Mouse (Mus musculus) liver, embryonic 12.5 days (tissue): ENCODE data around the gene Dna2. TPM values are rescaled to one million over a fixed set of nuclear protein-coding genes. Genes with fewer than 3 reads are reported as not detected.

ENCODE experiments used
- ATAC-seq: fragments of 200-750 bp; cut with Nextera tagmentation; 2 replicates; pipeline ENCODE4 v1.8.0; 2017; ENCODE audit warnings: moderate number of reproducible peaks, mild to moderate bottlenecking, moderate library complexity
- H3K27ac ChIP-seq: fragments of 300-500 bp; sonication (generic); 2 replicates; pipeline ENCODE4 v1.5.1; 2016; ENCODE audit warnings: mild to moderate bottlenecking
- H3K27me3 ChIP-seq: fragments of 300-500 bp; sonication (generic); replicated peaks from 2 replicates; pipeline ENCODE4 v1.6.1; 2016; ENCODE audit warnings: mild to moderate bottlenecking, moderate library complexity
- H3K36me3 ChIP-seq: fragments of 300-500 bp; sonication (generic); 2 replicates; pipeline ENCODE4 v1.6.1; 2016; ENCODE audit warnings: mild to moderate bottlenecking, moderate library complexity
- H3K4me1 ChIP-seq: fragments of 300-500 bp; sonication (generic); 2 replicates; pipeline ENCODE4 v1.6.1; 2016
- H3K4me2 ChIP-seq: fragments of 300-500 bp; sonication (generic); 2 replicates; pipeline ENCODE4 v1.6.1; 2016; ENCODE audit warnings: mild to moderate bottlenecking, moderate library complexity
- H3K4me3 ChIP-seq: fragments of 300-500 bp; sonication (generic); 2 replicates; pipeline ENCODE4 v1.5.1; 2016; ENCODE audit warnings: mild to moderate bottlenecking, moderate library complexity
- H3K9ac ChIP-seq: fragments of 300-500 bp; sonication (generic); 2 replicates; pipeline ENCODE4 v1.6.1; 2016; ENCODE audit warnings: mild to moderate bottlenecking, moderate library complexity
- H3K9me3 ChIP-seq: fragments of 300-500 bp; sonication (generic); replicated peaks from 2 replicates; pipeline ENCODE4 v1.6.1; 2016; ENCODE audit warnings: mild to moderate bottlenecking, moderate library complexity
- WGBS: fragments of 180-500 bp; shearing (Covaris S2); methylation state at CpG from one replicate; pipeline ENCODE4 v1.1.7; 2016; ENCODE audit not compliant: insufficient replicate concordance; 5-methylcytosine and 5-hydroxymethylcytosine counted together
- polyA plus RNA-seq: library from polyadenylated mRNA; unstranded; fragments of >200 nt; fragmentation: Nextera tagmentation; extraction: Ambion mirVana; gene quantifications from 2 replicates; pipeline ENCODE4 v1.2.1, GENCODE M21; 2016

Gene Dna2
- polyA plus RNA-seq, 1 experiment from 2014 or later, result 40.3 TPM

DNA sequence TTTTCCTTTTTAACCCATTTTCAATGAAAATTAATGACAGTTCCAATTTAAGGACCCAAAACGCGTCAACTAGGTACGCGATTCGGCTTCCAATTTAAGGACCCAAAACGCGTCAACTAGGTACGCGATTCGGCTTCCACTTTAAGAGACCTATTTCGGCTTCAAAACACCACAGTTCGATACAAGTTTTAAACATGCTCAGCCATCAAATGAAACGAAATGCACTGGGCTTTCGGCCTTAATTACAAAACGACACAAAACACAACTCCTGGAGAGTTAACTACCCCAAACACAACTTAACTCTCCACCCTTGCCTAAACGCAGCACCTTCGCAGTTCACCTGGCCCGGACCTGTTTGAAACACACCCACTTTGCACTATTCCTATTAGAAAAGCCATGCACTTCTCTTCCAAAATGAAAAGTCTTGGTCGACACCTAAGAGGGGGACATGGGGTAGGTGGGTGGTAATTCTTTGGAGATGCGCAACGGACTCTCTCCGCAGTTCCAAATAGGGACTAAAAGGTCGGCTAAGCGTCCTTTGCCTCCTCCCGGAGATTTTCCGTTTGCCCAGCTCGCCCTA is 75.8 kb downstream of the Dna2 start:
- peak overlapping the region; percentile 95 for H3K4me3 ChIP-seq
- H3K4me2 ChIP-seq, result peak overlapping the region; percentile 88
- H3K4me1 ChIP-seq, result peaks cover 44% of the 10 kb centered on the region
- H3K36me3 ChIP-seq, result peaks cover 8% of the 10 kb centered on the region
- H3K9me3 ChIP-seq, result no peaks in the 10 kb centered on the region
- no peaks in the 10 kb centered on the region for H3K27me3 ChIP-seq
- H3K9ac ChIP-seq, result peak overlapping the region; percentile 98
- H3K27ac ChIP-seq, result peak overlapping the region; percentile 99
- 1% methylated on average over 27 of the region's 27 CpGs for WGBS
- no peak for ATAC-seq

DNA sequence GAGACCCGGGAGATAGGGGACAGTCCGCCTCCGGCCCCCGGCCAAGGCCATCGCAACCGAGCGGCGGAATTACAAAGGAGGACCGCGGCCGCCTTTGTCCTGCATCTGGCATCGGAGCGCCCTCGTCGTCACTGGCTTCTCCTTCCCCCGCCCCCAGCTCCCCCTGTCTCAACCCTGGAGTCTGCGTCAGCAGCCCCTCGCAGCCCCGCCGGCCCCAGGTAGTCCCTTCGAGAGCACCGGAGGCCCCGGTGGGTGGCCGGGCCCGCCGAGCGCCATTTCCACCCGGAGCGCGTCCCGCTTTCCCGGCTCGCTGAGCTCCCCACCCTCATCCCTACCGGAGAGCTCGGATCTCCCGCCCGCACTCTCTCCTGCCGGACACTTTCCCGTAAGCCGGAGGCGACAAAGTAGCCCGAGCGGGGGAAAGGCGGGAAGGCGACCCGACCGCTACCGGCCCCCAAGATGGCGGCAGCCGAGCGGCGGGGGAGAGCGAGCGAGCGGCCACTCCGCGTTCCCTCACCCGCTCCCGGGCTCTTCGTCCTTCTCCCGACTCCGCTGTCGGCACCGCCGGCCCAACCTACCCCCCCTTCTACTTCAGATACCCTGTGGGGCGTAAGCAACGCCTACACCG is 76.4 kb downstream of the Dna2 start:
- WGBS, result 2% methylated on average over 67 of the region's 68 CpGs
- peak overlapping the region; percentile 88 for H3K4me2 ChIP-seq
- no peaks in the 10 kb centered on the region for H3K9me3 ChIP-seq
- H3K36me3 ChIP-seq, result peaks cover 4% of the 10 kb centered on the region; the same call in 1 of the 2 replicates
- H3K9ac ChIP-seq, result peak overlapping the region; percentile 98
- ATAC-seq, result peak; percentile 10
- peak overlapping the region; percentile 95 for H3K4me3 ChIP-seq
- peak overlapping the region; percentile 99 for H3K27ac ChIP-seq
- H3K27me3 ChIP-seq, result no peaks in the 10 kb centered on the region
- H3K4me1 ChIP-seq, result peaks cover 44% of the 10 kb centered on the region

Other genes starting within 250 kb of the Dna2 start
- 0.30 and 0.57 TPM in 2 replicates for gene Stox1, start 220.9 kb upstream of the Dna2 start, polyA plus RNA-seq
- 76.2 and 78.7 TPM in 2 replicates for gene Ccar1, start 154.7 kb upstream of the Dna2 start, polyA plus RNA-seq
- gene Tet1, start 38.0 kb upstream of the Dna2 start, polyA plus RNA-seq, result 3.6 and 4.6 TPM in 2 replicates
- gene Slc25a16, start 26.4 kb upstream of the Dna2 start, polyA plus RNA-seq, result 11.9 and 12.4 TPM in 2 replicates
- gene Rufy2, start 33.2 kb downstream of the Dna2 start, polyA plus RNA-seq, result 4.1 and 4.2 TPM in 2 replicates
- 37.0 and 43.2 TPM in 2 replicates for gene Hnrnph3, start 77.2 kb downstream of the Dna2 start, polyA plus RNA-seq
- gene Pbld2, start 77.3 kb downstream of the Dna2 start, polyA plus RNA-seq, result 1.2 and 1.4 TPM in 2 replicates
- 1.7 and 2.2 TPM in 2 replicates for gene Pbld1, start 113.1 kb downstream of the Dna2 start, polyA plus RNA-seq
- not detected in 2 replicates for gene Atoh7, start 152.6 kb downstream of the Dna2 start, polyA plus RNA-seq